Mouse (Mus musculus) G1E (cell line): ENCODE measurements around the gene Ccp110.

Experiments
- CTCF ChIP-seq: IDR thresholded peaks from 2 replicates; pipeline ENCODE4 v1.5.1; 2012; ENCODE audit warnings: low read depth, low read length, inconsistent platforms, mixed read lengths
- GATA1 ChIP-seq: IDR thresholded peaks from 2 replicates; pipeline ENCODE4 v1.6.1; 2012; ENCODE audit warnings: borderline replicate concordance, low read length, inconsistent platforms, mixed read lengths
- POLR2AphosphoS5 ChIP-seq: IDR thresholded peaks from 2 replicates; pipeline ENCODE4 v1.6.1; 2012; ENCODE audit warnings: low read depth, low read length, inconsistent platforms; ENCODE audit not compliant: insufficient replicate concordance
- TAL1 ChIP-seq: conservative IDR thresholded peaks from 2 replicates; pipeline ENCODE4 v1.6.1; 2012; ENCODE audit warnings: low read depth, low read length, inconsistent platforms, mixed read lengths

GRCm38 (mm10) chr7:118742278-118742677 lies 29.9 kb downstream of the Ccp110 start:
- no peak for TF ChIP-seq CTCF
- TF ChIP-seq TAL1 = no peak
- no peak for TF ChIP-seq GATA1
- TF ChIP-seq POLR2AphosphoS5 = no peak
